Mouse (Mus musculus): ENCODE measurements around the gene Olfr1330.
"Not testable (repeated sequence)": the region's sequence is repeated elsewhere in the genome, so short reads cannot be mapped to it uniquely, and the experiment has no call there.

- TF ChIP-seq CTCF (conservative IDR thresholded peaks at IDR 0.05; ENCODE audit: low read length); POU5F1 (IDR thresholded peaks at IDR 0.05; ENCODE audit: borderline replicate concordance, low read length); NANOG (IDR thresholded peaks at IDR 0.05; ENCODE audit: borderline replicate concordance, low read length): not testable (repeated sequence)
Observed at GRCm38 (mm10) chr4:118917365-118917764, 29.0 kb downstream of the Olfr1330 start, which contains the start of gene Olfr1329.

All from E14TG2a.4 (cell line).